Mouse (Mus musculus): ENCODE results near the gene Pik3ap1.

Pik3ap1 gene

DNA sequence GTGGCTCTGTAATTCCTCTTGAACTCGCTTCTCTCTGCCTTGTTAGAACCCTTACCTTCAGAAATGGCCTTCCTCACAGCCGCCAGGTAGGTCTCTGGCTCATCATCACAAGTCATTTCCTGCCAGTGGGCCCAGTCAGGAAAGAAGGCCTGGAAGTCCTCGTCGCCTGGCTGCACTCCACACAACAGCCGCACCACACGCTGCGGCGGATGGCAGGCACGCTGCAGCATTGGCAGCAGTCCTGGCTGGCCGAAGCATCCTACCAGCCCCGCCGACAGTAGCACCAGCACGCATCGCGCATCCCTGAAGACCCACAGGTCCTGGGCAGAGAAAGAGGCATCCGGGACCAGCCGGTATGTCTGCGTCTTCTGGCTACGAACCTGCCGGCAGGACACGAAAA is 9.1 kb downstream of the Pik3ap1 start:
- H3K9me3 ChIP-seq (ENCODE audit: low read length) = 0 out of 2 replicates have a peak, but pooled peaks cover 5% of the 10 kb centered on the region
- H3K27me3 ChIP-seq (ENCODE audit: insufficient read depth, low read length) = peaks cover 50% of the 10 kb centered on the region
- TF ChIP-seq CTCF (conservative IDR thresholded peaks at IDR 0.05; ENCODE audit: low read length) = no peak
- peak overlapping the region; percentile 62 for H3K4me3 ChIP-seq (replicated peaks; ENCODE audit: low read length)
- peaks cover 4% of the 10 kb centered on the region for H3K4me1 ChIP-seq (replicated peaks; ENCODE audit: low read depth, low read length)
- H3K36me3 ChIP-seq (ENCODE audit: insufficient read depth, low read length) = no peaks in the 10 kb centered on the region

DNA sequence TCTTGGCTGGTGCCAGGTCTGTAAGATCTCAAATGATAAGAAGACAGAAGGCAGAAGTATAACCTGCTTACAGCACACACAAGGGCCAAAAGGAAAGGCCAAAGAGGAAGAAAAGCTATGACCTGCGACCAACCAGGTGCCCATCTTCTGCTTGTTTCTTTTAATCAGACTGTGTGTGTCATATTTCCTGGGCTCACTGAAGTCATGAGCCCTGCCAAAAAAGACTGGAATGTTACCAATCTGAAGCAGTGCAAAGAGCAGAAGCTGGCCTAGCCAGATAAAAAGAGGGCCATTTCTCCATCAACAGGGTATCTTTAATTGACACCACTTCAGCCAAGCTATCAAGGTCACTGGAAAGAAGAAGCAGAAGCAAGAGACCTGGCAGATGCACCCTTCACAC is 9.8 kb downstream of the Pik3ap1 start:
- no peak overlapping the region for H3K4me3 ChIP-seq (replicated peaks; ENCODE audit: low read length)
- TF ChIP-seq NANOG (IDR thresholded peaks at IDR 0.05; ENCODE audit: borderline replicate concordance, low read length) (no peak), POU5F1 (IDR thresholded peaks at IDR 0.05; ENCODE audit: borderline replicate concordance, low read length) (no peak), CTCF (conservative IDR thresholded peaks at IDR 0.05; ENCODE audit: low read length) (no peak)
- peaks cover 4% of the 10 kb centered on the region for H3K4me1 ChIP-seq (replicated peaks; ENCODE audit: low read depth, low read length)
- H3K9me3 ChIP-seq (ENCODE audit: low read length) = 0 out of 2 replicates have a peak, but pooled peaks cover 5% of the 10 kb centered on the region
- peaks cover 54% of the 10 kb centered on the region for H3K27me3 ChIP-seq (ENCODE audit: insufficient read depth, low read length)
- no peaks in the 10 kb centered on the region for H3K36me3 ChIP-seq (ENCODE audit: insufficient read depth, low read length)

DNA sequence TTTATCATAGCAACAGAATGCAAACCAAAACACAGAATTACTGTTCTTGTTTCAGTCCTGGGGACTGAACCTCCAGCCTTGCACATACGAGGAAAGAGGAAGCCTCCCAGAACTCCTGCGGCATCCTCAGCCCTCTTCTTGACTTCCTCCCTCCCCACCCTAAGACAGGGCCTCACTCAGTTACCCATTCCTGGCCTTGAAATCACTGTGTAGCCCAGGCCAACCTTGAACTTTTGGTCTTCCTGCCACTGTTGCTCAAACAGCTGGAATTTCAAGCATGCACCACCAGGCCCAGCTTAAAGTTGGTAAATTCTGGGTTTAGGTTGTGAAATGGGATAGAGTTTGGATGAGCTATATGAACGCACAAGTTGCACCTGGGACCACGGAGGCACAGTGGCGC is 10.2 kb downstream of the Pik3ap1 start:
- TF ChIP-seq NANOG (IDR thresholded peaks at IDR 0.05; ENCODE audit: borderline replicate concordance, low read length) = no peak
- TF ChIP-seq CTCF (conservative IDR thresholded peaks at IDR 0.05; ENCODE audit: low read length) = no peak
- no peak for TF ChIP-seq POU5F1 (IDR thresholded peaks at IDR 0.05; ENCODE audit: borderline replicate concordance, low read length)
- Histone ChIP-seq H3K27me3 (ENCODE audit: insufficient read depth, low read length) (peaks cover 59% of the 10 kb centered on the region), H3K4me3 (replicated peaks; ENCODE audit: low read length) (no peak overlapping the region), H3K9me3 (ENCODE audit: low read length) (0 out of 2 replicates have a peak, but pooled peaks cover 5% of the 10 kb centered on the region), H3K36me3 (ENCODE audit: insufficient read depth, low read length) (no peaks in the 10 kb centered on the region), H3K4me1 (replicated peaks; ENCODE audit: low read depth, low read length) (peaks cover 4% of the 10 kb centered on the region)

DNA sequence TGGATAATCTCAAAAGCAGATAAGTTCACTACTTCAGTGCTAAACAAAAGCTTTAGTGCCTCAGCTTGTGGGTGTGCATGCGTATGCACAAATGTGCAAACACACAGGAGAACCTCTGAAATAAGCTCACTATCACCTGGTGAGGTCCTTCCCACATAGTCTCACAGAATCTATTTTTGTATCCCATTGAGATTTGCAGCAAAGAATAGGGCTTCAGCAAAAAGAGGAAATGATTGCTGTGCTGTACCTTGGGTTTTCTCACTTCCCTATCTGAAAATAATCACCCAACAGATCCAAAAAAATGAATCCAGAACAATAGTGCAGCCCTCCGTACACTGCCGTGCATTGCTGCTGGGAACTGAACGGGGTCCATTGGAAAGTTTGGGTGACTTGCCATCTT is 12.6 kb downstream of the Pik3ap1 start:
- H3K4me1 ChIP-seq (replicated peaks; ENCODE audit: low read depth, low read length) = peaks cover 10% of the 10 kb centered on the region
- TF ChIP-seq POU5F1 (IDR thresholded peaks at IDR 0.05; ENCODE audit: borderline replicate concordance, low read length) (no peak), CTCF (conservative IDR thresholded peaks at IDR 0.05; ENCODE audit: low read length) (no peak), NANOG (IDR thresholded peaks at IDR 0.05; ENCODE audit: borderline replicate concordance, low read length) (no peak)
- H3K4me3 ChIP-seq (replicated peaks; ENCODE audit: low read length) = no peak overlapping the region
- H3K9me3 ChIP-seq (ENCODE audit: low read length) = 0 out of 2 replicates have a peak, but pooled peaks cover 5% of the 10 kb centered on the region
- H3K27me3 ChIP-seq (ENCODE audit: insufficient read depth, low read length) = peaks cover 67% of the 10 kb centered on the region
- no peaks in the 10 kb centered on the region for H3K36me3 ChIP-seq (ENCODE audit: insufficient read depth, low read length)

DNA sequence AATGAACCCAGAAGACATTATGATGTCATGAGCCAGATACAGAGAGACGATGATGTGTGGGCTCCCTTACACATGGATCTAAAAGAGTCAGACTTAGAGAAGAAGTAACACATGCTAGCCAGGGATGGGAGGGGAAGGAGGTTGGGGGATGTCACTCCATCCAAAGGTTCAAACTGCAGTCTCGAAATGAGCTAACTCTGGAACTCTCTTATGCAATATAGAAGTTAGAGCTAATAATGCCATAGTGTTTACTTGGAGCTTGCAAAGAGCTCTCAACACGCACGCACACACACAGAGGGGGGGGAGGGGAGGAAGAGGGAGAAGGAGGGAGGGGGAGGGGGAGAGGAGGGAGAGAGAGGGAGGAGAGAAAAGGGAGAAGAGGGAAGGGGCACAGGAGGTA is 13.5 kb downstream of the Pik3ap1 start:
- Histone ChIP-seq H3K9me3 (ENCODE audit: low read length) (0 out of 2 replicates have a peak, but pooled peaks cover 5% of the 10 kb centered on the region), H3K36me3 (ENCODE audit: insufficient read depth, low read length) (no peaks in the 10 kb centered on the region), H3K27me3 (ENCODE audit: insufficient read depth, low read length) (peaks cover 57% of the 10 kb centered on the region), H3K4me3 (replicated peaks; ENCODE audit: low read length) (no peak overlapping the region), H3K4me1 (replicated peaks; ENCODE audit: low read depth, low read length) (peaks cover 13% of the 10 kb centered on the region)
- TF ChIP-seq CTCF (conservative IDR thresholded peaks at IDR 0.05; ENCODE audit: low read length) (no peak), POU5F1 (IDR thresholded peaks at IDR 0.05; ENCODE audit: borderline replicate concordance, low read length) (no peak), NANOG (IDR thresholded peaks at IDR 0.05; ENCODE audit: borderline replicate concordance, low read length) (no peak)

DNA sequence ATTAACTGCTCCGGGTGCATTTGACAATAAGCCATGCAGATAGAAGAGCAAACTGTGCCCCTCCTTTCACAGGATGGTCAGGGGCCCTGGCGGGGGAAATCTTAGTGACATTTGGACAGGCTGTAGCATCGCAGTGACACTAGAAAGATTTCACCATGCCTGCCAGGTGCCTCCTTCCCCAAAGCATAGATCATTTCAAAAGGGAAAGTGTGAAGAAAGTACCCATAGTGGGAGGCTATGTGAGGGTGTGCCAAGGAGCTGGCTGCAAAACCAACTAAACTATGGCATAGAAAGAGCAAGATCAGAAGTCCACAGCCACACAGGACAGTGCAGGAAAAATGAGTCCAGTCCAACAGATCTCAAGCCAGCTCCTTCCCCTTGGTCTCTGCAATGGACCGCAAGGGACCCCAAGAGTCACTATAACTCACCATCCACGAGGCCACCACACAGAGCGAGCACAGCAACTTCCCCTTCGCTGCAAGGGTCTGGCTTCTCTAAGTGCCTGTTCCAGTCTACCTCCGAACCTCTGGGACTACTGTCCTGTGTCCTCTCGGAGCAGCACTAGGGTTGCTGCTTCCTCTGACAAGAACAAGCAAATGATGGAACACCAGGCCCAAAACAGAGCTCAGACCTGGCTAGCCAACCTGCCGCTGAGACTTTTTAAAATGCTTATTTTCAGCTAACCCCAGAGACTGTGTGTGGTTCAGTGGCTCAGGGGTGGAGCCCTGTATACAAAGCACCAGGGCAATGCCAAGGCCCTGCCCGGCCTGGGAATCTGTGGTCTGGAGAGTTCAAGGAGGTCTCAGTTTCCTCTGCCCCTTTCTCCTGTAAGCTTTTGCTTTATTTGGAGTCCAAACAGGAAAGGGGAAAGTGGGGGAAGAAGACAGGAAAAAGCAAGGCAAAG is 15.1 kb downstream of the Pik3ap1 start:
- Histone ChIP-seq H3K27me3 (ENCODE audit: insufficient read depth, low read length) (peaks cover 42% of the 10 kb centered on the region), H3K4me1 (replicated peaks; ENCODE audit: low read depth, low read length) (peaks cover 10% of the 10 kb centered on the region), H3K4me3 (replicated peaks; ENCODE audit: low read length) (no peak overlapping the region), H3K36me3 (ENCODE audit: insufficient read depth, low read length) (no peaks in the 10 kb centered on the region), H3K9me3 (ENCODE audit: low read length) (0 out of 2 replicates have a peak, but pooled peaks cover 5% of the 10 kb centered on the region)
- TF ChIP-seq NANOG (IDR thresholded peaks at IDR 0.05; ENCODE audit: borderline replicate concordance, low read length) (no peak), CTCF (conservative IDR thresholded peaks at IDR 0.05; ENCODE audit: low read length) (no peak), POU5F1 (IDR thresholded peaks at IDR 0.05; ENCODE audit: borderline replicate concordance, low read length) (no peak)

DNA sequence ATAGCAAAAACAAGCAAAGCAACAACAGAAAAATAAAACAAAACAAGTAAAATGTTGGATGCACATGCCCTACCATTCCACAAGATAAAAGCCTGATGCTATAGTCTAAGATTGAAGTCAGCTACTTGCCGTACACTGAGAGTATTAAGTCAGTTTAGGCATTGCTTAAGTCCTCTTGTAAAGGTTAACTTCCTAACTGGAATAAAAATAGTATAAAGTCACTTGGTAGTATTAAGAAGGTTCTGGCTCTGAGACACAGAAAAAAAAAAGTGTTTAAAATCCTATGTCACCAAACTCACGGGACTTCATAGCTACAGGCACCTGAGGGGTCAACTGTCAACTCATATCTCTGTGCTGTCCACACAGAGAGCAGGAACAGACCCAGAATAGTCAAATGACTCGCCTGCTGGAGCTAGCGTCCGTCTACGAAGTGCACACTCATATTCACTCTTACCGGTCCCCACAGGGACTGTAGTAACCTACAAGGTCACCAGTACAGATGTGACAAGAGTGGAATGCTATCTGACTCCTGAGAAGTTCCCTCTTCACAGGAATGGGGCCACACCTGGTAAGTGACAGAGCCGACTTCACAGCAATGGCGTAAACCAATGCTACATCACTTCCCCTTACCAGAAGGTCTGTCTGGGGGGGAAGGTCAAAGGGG is 17.9 kb downstream of the Pik3ap1 start:
- TF ChIP-seq POU5F1 (IDR thresholded peaks at IDR 0.05; ENCODE audit: borderline replicate concordance, low read length) (no peak), CTCF (conservative IDR thresholded peaks at IDR 0.05; ENCODE audit: low read length) (no peak), NANOG (IDR thresholded peaks at IDR 0.05; ENCODE audit: borderline replicate concordance, low read length) (no peak)
- H3K36me3 ChIP-seq (ENCODE audit: insufficient read depth, low read length) = no peaks in the 10 kb centered on the region
- H3K4me3 ChIP-seq (replicated peaks; ENCODE audit: low read length) = no peak overlapping the region
- H3K4me1 ChIP-seq (replicated peaks; ENCODE audit: low read depth, low read length) = peaks cover 10% of the 10 kb centered on the region
- no peaks in the 10 kb centered on the region for H3K9me3 ChIP-seq (ENCODE audit: low read length)
- H3K27me3 ChIP-seq (ENCODE audit: insufficient read depth, low read length) = peaks cover 24% of the 10 kb centered on the region

DNA sequence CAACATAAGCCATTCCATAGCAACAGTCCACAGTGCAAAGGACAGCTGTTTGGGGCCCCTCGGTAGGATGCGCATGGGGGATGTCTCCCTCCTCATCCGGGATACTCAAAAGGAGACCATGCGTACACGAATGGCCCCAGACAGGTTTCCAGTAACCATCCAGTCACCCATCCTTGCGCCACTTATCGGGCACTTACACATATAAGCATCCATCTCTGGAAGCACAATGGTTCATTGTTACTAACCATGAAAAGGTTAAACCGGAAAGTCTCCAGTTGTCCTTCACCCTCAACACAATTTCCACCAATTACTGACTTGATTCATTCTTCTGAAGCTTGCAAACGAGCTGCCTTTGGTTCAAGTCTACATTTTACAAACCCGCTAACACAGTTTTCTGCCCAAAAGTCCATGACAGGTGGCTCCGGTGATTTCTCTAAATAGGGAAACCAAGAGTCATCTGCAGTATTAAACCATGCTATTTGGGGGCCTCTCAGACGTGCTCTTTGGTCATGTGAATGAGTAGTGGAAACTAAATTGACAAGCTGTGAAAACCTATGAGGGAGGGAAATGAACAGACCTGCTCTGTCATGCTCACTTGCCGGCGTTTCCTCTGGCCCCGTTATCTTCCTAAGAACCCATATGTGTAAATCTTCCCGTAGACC is 18.6 kb downstream of the Pik3ap1 start:
- Histone ChIP-seq H3K36me3 (ENCODE audit: insufficient read depth, low read length) (no peaks in the 10 kb centered on the region), H3K27me3 (ENCODE audit: insufficient read depth, low read length) (peaks cover 21% of the 10 kb centered on the region), H3K4me3 (replicated peaks; ENCODE audit: low read length) (no peak overlapping the region), H3K9me3 (ENCODE audit: low read length) (no peaks in the 10 kb centered on the region), H3K4me1 (replicated peaks; ENCODE audit: low read depth, low read length) (peaks cover 10% of the 10 kb centered on the region)
- peak; percentile 77; the same call in 1 of the 2 replicates for TF ChIP-seq NANOG (IDR thresholded peaks at IDR 0.05; ENCODE audit: borderline replicate concordance, low read length)
- TF ChIP-seq POU5F1 (IDR thresholded peaks at IDR 0.05; ENCODE audit: borderline replicate concordance, low read length) = no peak
